Mouse (Mus musculus): ENCODE measurements around the gene Tmed4.

GRCm38 (mm10) chr11:6290138-6290537, 15.5 kb upstream of the Tmed4 start:
- TF ChIP-seq CTCF (IDR thresholded peaks at IDR 0.05; ENCODE audit: borderline replicate concordance, insufficient read depth, low read length) (no peak), POLR2A (IDR thresholded peaks at IDR 0.05; ENCODE audit: low read depth, low read length) (no peak)
